Mouse (Mus musculus): ENCODE data around the gene Hoxa2. TPM values are rescaled to one million over a fixed set of nuclear protein-coding genes. Genes with fewer than 3 reads are reported as not detected.

Gene Hoxa2
- polyA plus RNA-seq, 1 experiment from 2014 or later = 2.0 TPM

DNA sequence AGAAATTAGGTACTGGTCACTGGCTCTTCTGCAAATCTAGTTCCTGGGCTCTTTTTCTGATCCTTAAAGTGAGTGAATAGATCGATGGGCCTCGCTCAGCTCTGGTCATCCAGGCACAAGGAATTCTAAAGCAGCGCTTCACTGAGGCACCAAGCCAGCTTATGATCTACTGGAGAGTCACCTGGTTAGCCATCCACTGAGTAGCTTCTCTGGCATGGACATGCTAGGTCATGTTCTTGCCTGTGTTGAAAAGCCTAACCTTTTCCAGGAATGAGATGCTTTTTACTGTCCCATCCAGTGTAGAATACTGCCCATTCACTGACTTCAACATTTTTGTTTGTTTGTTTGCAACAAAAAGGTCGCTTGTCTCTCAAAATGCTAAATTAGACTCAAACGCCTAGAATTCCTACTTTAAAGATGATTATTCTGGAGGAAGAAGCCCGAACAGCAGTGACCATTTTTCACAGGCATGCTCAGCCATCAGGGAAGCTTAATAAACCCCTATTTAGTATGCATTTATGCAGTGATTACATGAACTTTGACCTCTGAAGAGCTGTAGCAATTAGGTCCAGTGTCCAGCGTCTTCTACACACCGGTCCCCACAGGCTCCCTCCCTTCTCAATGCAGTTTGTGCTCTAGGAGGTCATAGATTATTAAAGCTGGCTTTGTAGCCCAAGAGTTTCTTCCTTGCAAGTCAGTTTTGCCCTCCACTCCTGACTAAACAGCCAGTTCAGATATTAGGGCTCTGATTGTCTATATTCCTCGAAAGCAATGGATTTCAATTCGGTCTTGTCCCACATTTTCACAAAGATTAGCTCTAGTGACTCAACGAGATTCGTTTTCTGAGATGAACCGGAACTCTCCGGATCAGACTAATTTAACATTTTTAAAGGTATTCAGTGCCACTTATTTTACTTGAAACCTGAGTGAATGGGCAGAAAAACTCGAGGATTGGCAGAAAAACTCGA lies 12.1 kb downstream of the Hoxa2 start:
- WGBS = 22% methylated on average over 16 of the region's 16 CpGs
- no peaks in the 10 kb centered on the region for H3K4me1 ChIP-seq (ENCODE audit: control insufficient read depth, insufficient read depth, low read length)
- ATAC-seq (replicated peaks; ENCODE audit: extremely low read depth, insufficient read depth, low FRiP score) = no peak
- H3K4me2 ChIP-seq (ENCODE audit: low read depth, low read length) = no peak overlapping the region
- peaks cover 5% of the 10 kb centered on the region; the same call in 1 of the 2 replicates for H3K9me3 ChIP-seq (replicated peaks; ENCODE audit: control insufficient read depth, low read length)
- peaks cover 85% of the 10 kb centered on the region for H3K27me3 ChIP-seq (ENCODE audit: control insufficient read depth, insufficient read depth, low read length)
- no peak overlapping the region for H3K27ac ChIP-seq (ENCODE audit: low read length)
- H3K4me3 ChIP-seq (ENCODE audit: low read length) = no peak overlapping the region
- H3K9ac ChIP-seq (ENCODE audit: low read length) = no peak overlapping the region
- H3K36me3 ChIP-seq (ENCODE audit: control insufficient read depth, insufficient read depth) = no peaks in the 10 kb centered on the region

DNA sequence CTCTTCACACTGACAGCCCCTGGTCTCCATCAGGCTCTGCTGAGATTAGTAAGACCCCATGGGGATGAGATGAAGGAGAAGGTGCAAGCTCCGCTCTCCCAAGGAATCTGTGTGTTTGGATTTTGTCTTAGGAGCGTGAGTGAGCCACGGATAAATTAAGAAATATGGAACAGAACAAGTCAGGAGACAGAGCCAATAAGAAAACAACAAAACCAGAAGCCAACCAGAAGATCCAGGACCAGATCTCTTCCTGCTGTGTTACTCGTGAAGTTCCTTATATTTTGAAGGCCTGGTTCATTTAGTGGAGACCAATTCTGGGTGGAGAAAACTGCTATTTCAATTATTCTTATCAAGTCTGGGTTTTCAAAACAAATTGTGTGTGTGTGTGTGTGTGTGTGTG lies 13.1 kb downstream of the Hoxa2 start:
- no peak overlapping the region for H3K27ac ChIP-seq (ENCODE audit: low read length)
- H3K4me3 ChIP-seq (ENCODE audit: low read length) = no peak overlapping the region
- no peak overlapping the region for H3K9ac ChIP-seq (ENCODE audit: low read length)
- no peaks in the 10 kb centered on the region for H3K4me1 ChIP-seq (ENCODE audit: control insufficient read depth, insufficient read depth, low read length)
- H3K4me2 ChIP-seq (ENCODE audit: low read depth, low read length) = no peak overlapping the region
- no peak for ATAC-seq (replicated peaks; ENCODE audit: extremely low read depth, insufficient read depth, low FRiP score)
- peaks cover 81% of the 10 kb centered on the region for H3K27me3 ChIP-seq (ENCODE audit: control insufficient read depth, insufficient read depth, low read length)
- H3K9me3 ChIP-seq (replicated peaks; ENCODE audit: control insufficient read depth, low read length) = peaks cover 5% of the 10 kb centered on the region; the same call in 1 of the 2 replicates
- 24% methylated on average over 4 of the region's 4 CpGs for WGBS
- no peaks in the 10 kb centered on the region for H3K36me3 ChIP-seq (ENCODE audit: control insufficient read depth, insufficient read depth)

DNA sequence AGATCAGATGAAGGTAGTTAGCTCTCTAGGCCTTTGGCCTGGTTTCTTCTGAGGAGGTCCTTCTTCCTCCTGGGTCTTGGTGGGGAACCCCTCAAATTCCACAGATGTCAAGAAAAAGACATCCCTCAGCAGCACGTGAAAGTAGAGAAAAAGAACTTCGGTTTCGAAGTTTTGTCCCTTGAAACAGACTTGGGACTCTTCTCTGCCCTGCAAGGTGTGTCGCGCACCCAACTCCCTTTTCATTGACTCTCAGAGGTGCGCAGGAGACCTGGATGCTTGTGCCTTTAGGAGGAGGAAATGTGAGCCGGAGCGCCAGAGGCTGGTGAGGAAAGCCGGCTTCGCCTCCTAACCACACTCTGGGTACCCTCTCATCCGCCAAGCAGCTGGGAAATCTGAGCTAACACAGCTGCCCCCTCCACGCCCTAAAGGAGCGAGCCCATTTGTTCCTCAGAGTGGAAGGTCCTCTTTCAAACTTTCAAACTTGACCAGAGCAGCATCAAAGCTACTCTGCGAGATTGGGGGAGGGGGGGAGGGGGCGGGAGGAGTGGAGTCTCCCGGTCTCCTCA lies 14.1 kb downstream of the Hoxa2 start:
- WGBS = 11% methylated on average over 16 of the region's 16 CpGs
- Histone ChIP-seq H3K4me1 (ENCODE audit: control insufficient read depth, insufficient read depth, low read length) (no peaks in the 10 kb centered on the region), H3K36me3 (ENCODE audit: control insufficient read depth, insufficient read depth) (no peaks in the 10 kb centered on the region), H3K27me3 (ENCODE audit: control insufficient read depth, insufficient read depth, low read length) (peaks cover 75% of the 10 kb centered on the region), H3K27ac (ENCODE audit: low read length) (no peak overlapping the region), H3K9ac (ENCODE audit: low read length) (no peak overlapping the region), H3K9me3 (replicated peaks; ENCODE audit: control insufficient read depth, low read length) (peaks cover 5% of the 10 kb centered on the region; the same call in 1 of the 2 replicates), H3K4me2 (ENCODE audit: low read depth, low read length) (no peak overlapping the region), H3K4me3 (ENCODE audit: low read length) (no peak overlapping the region)
- no peak for ATAC-seq (replicated peaks; ENCODE audit: extremely low read depth, insufficient read depth, low FRiP score)

DNA sequence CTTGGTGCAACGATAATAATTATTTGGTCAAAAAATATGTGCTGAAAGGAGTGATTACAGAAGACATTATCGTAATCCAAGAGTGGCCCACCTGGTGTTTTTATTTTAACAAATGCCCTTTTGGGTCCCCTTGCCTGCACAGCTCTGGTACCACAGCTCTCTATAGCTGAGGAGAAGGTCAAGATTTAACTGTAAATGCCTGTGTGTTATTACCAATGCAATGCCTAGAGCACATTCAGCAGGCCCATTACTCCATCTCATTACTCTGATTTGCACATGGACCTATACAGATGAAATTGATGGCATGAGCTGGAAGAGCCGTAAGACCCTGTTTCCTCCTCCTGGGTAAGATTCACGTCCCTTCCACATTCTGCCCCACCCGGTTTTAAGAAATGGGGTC lies 25.5 kb downstream of the Hoxa2 start:
- H3K4me3 ChIP-seq (ENCODE audit: low read length) = no peak overlapping the region
- no peak overlapping the region for H3K4me2 ChIP-seq (ENCODE audit: low read depth, low read length)
- no peaks in the 10 kb centered on the region for H3K4me1 ChIP-seq (ENCODE audit: control insufficient read depth, insufficient read depth, low read length)
- no peaks in the 10 kb centered on the region for H3K9me3 ChIP-seq (replicated peaks; ENCODE audit: control insufficient read depth, low read length)
- no peaks in the 10 kb centered on the region for H3K36me3 ChIP-seq (ENCODE audit: control insufficient read depth, insufficient read depth)
- no peak overlapping the region for H3K27ac ChIP-seq (ENCODE audit: low read length)
- no peak for ATAC-seq (replicated peaks; ENCODE audit: extremely low read depth, insufficient read depth, low FRiP score)
- no peak overlapping the region for H3K9ac ChIP-seq (ENCODE audit: low read length)
- WGBS = 85% methylated on average over 5 of the region's 5 CpGs
- peaks cover 5% of the 10 kb centered on the region; the same call in 1 of the 2 replicates for H3K27me3 ChIP-seq (ENCODE audit: control insufficient read depth, insufficient read depth, low read length)

DNA sequence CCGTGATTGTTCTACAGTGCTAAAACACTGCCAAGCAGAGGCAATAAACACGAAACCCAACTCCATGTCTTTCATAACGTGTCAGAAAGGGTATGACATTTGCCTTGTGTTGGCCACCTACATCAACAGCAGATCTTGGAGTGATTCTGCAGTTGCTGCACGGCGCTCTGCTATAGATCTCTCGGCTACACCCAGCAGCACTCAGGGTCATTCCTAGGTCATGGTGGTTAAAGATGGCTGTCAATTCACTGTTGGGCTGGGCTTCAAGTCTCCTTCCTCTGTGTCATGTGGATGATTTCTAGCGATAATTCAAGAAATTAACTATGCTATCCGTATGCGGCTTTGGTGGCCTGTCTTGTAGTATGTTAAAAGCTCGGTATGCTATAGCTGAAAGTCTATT lies 26.1 kb downstream of the Hoxa2 start:
- Histone ChIP-seq H3K4me3 (ENCODE audit: low read length) (no peak overlapping the region), H3K27ac (ENCODE audit: low read length) (no peak overlapping the region), H3K4me1 (ENCODE audit: control insufficient read depth, insufficient read depth, low read length) (no peaks in the 10 kb centered on the region), H3K9me3 (replicated peaks; ENCODE audit: control insufficient read depth, low read length) (no peaks in the 10 kb centered on the region), H3K27me3 (ENCODE audit: control insufficient read depth, insufficient read depth, low read length) (peaks cover 4% of the 10 kb centered on the region; the same call in 1 of the 2 replicates), H3K9ac (ENCODE audit: low read length) (no peak overlapping the region), H3K36me3 (ENCODE audit: control insufficient read depth, insufficient read depth) (no peaks in the 10 kb centered on the region), H3K4me2 (ENCODE audit: low read depth, low read length) (no peak overlapping the region)
- ATAC-seq (replicated peaks; ENCODE audit: extremely low read depth, insufficient read depth, low FRiP score) = no peak
- WGBS = 65% methylated on average over 10 of the region's 10 CpGs

DNA sequence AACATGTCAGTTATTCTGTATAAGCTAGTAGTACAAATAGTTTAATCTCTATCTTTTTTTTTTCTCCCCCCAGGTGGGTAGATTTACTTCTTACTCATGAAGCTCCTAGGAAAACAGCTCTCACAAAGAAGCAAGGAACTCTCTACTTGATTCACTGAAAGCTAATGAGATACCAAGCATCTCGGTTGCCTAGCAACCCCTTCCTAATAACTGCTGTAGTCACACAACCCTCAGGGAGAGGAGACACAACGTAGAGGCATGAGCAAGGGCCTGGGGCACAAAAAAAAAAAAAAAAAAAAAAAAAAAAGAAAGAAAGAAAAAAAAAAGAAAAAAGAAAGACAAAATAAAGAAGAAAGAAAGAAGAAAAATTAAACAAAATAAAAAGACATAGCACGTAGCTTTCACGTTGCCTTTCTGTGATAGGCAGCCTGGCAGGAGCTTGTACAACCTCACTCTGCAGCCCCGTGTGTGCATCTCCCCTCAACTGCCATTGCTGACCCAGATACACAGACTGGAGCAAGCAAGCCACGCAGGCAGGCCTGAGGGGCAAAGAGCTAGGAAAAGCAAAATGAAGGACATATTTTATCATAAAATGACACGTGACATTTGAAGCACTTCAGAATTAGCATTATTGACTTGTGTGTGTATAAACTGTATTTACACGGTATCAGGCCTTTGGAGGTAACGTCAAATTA lies 26.6 kb downstream of the Hoxa2 start:
- Histone ChIP-seq H3K4me1 (ENCODE audit: control insufficient read depth, insufficient read depth, low read length) (no peaks in the 10 kb centered on the region), H3K27me3 (ENCODE audit: control insufficient read depth, insufficient read depth, low read length) (peaks cover 4% of the 10 kb centered on the region; the same call in 1 of the 2 replicates)
- WGBS = 70% methylated on average over 9 of the region's 9 CpGs

DNA sequence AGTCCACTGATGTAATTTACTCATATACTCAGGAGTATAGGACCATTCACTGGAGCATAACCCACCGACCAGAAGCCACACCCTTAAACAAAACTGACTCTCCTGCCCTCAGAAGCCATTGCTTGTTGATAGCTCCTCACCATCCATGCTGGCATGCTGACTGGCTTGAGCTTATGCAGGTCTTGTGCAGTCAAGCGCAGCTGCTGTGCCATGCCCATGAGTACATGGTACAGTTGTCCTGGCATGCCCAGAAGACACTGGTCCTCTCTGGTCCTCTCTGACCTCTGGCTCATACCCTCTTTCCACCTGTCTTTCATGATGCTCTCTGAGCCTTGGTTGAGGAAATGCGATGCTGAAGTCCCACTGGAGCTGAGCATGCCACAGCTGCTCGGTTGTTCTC lies 41.0 kb downstream of the Hoxa2 start:
- 75% methylated on average over 4 of the region's 4 CpGs for WGBS
- no peak for ATAC-seq (replicated peaks; ENCODE audit: extremely low read depth, insufficient read depth, low FRiP score)
- Histone ChIP-seq H3K27me3 (ENCODE audit: control insufficient read depth, insufficient read depth, low read length) (peaks cover 35% of the 10 kb centered on the region), H3K36me3 (ENCODE audit: control insufficient read depth, insufficient read depth) (no peaks in the 10 kb centered on the region), H3K9ac (ENCODE audit: low read length) (no peak overlapping the region), H3K4me2 (ENCODE audit: low read depth, low read length) (no peak overlapping the region), H3K4me1 (ENCODE audit: control insufficient read depth, insufficient read depth, low read length) (no peaks in the 10 kb centered on the region), H3K4me3 (ENCODE audit: low read length) (no peak overlapping the region), H3K9me3 (replicated peaks; ENCODE audit: control insufficient read depth, low read length) (peaks cover 12% of the 10 kb centered on the region), H3K27ac (ENCODE audit: low read length) (no peak overlapping the region)

More for the DNA sequence above, 26.6 kb downstream of the Hoxa2 start:
- H3K9me3 ChIP-seq (replicated peaks; ENCODE audit: control insufficient read depth, low read length) = no peaks in the 10 kb centered on the region
- no peak overlapping the region for H3K4me2 ChIP-seq (ENCODE audit: low read depth, low read length)
- H3K27ac ChIP-seq (ENCODE audit: low read length) = no peak overlapping the region
- no peak overlapping the region for H3K4me3 ChIP-seq (ENCODE audit: low read length)
- no peak for ATAC-seq (replicated peaks; ENCODE audit: extremely low read depth, insufficient read depth, low FRiP score)
- H3K9ac ChIP-seq (ENCODE audit: low read length) = no peak overlapping the region
- H3K36me3 ChIP-seq (ENCODE audit: control insufficient read depth, insufficient read depth) = no peaks in the 10 kb centered on the region

DNA sequence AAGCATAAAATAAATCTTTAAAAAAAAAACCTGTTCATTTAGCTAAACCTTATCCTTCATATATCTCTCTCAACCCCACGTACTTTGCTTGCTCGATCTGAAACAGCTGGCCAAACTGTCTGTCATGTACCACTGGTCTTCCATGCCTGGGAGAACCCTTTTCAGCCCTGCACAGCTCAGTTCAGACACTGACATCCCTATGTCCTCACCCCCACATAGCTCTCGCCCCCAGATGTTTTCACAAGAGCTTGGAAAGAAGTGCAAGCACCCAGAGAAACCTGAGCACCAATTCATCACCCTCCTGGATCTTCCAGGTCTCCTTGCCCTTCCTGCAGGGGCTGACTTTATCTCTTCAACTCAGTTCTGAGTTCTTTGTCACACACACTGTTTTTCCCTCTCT lies 43.5 kb downstream of the Hoxa2 start:
- Histone ChIP-seq H3K9me3 (replicated peaks; ENCODE audit: control insufficient read depth, low read length) (no peaks in the 10 kb centered on the region), H3K9ac (ENCODE audit: low read length) (no peak overlapping the region), H3K4me3 (ENCODE audit: low read length) (no peak overlapping the region), H3K27ac (ENCODE audit: low read length) (no peak overlapping the region), H3K4me2 (ENCODE audit: low read depth, low read length) (no peak overlapping the region), H3K36me3 (ENCODE audit: control insufficient read depth, insufficient read depth) (no peaks in the 10 kb centered on the region), H3K27me3 (ENCODE audit: control insufficient read depth, insufficient read depth, low read length) (peaks cover 45% of the 10 kb centered on the region), H3K4me1 (ENCODE audit: control insufficient read depth, insufficient read depth, low read length) (peaks cover 2% of the 10 kb centered on the region; the same call in 1 of the 2 replicates)
- ATAC-seq (replicated peaks; ENCODE audit: extremely low read depth, insufficient read depth, low FRiP score) = no peak
- 52% methylated on average over 3 of the region's 3 CpGs for WGBS

All from heart, embryonic 16.5 days (tissue).